Mouse (Mus musculus): ENCODE data around the gene Urah. TPM values are rescaled to one million over a fixed set of nuclear protein-coding genes. Genes with fewer than 3 reads are reported as not detected.

Gene Urah
- 0.49 and 0.92 TPM in 2 replicates for polyA plus RNA-seq (2015; fragmentation: Nextera tagmentation; extraction: Ambion mirVana)

DNA sequence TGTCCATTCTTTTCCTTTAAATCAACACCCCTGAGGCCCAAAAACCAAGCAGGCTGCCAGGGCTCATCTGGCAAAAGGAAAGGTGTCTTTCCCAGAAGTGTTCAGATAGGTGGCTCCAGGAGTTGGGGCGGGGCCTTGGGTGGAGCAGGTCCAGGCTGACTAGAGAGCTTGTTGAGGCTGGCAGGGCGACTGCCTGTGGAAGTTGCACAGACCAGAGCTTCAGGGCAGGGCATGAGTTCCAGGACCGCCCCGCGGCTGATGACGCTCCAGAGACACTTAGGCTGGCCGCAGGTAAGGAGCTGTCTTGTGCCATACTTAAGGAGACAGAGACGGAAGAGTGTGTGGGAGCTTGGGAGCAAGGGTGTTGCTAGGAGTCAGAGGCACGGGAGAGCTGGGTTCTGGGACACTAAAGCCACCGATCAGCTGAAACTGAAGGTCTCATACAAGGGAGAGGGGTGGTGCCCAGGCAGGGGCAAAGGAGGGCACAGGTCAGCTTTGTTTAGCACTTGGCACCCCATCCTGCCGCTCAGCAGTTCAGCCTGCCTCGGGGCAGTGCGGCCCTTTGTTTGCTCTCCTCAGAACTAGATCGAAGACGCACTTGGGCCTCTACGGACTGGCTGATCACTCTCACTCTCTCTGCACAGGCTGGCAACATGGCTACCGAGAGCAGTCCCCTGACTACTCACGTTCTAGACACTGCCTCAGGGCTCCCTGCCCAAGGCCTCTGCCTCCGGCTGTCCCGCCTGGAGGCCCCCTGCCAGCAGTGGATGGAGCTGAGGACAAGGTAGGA lies at the start of gene Urah:
TSS of gene Urah (plus strand) at position 51 of the 790 bp plus-strand sequence.
- Histone ChIP-seq H3K27ac (ENCODE audit: low read length) (no peak within 1 kb of the TSS), H3K9me3 (ENCODE audit: low read length) (no peaks in the 10 kb centered on the region), H3K9ac (replicated peaks; ENCODE audit: low read length) (no peak within 1 kb of the TSS), H3K4me2 (replicated peaks; ENCODE audit: low read depth, low read length) (no peak within 1 kb of the TSS), H3K4me1 (ENCODE audit: insufficient read depth, low read length) (no peaks in the 10 kb centered on the region), H3K27me3 (ENCODE audit: insufficient read depth, low read length) (no peaks in the 10 kb centered on the region), H3K4me3 (ENCODE audit: low read length) (no peak within 1 kb of the TSS), H3K36me3 (ENCODE audit: insufficient read depth, low read length) (no peaks in the 10 kb centered on the region)
- ATAC-seq (ENCODE audit: low FRiP score, low TSS enrichment) = no peak; the same call in 1 of the 2 replicates
- WGBS = 46% methylated on average over 20 of the region's 20 CpGs

DNA sequence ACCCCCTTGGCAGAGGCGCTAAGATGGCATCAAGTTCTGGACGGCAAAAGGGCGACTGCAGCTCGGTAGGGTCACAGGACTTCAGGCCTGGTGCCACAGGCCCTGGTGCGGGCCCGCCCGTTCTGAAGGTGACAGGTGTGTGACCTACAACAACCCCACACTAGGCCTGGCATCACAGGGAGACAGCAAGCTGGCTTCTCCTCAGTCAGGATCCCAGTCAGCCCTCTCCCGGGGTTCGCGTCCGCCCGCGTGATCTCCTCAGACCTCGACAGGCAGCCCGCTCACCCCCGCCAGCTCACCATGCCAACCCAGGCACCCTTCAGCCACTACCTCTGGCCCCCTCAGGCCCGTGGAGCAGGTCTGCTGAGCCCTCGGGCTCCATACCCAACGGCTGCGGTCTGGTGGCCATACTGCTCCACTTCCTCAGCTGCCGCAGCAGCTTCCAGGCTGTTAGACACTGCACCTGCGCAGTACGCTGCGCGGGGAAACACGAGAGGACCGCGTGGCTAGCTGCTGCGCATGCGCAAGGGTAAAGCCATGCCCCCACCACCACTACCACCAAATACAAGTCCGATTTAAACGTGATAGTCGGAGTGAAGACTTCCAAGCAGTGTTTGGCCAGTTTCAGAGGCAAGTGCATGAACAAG lies 47.3 kb upstream of the Urah start, which contains the start of gene Syce1:
TSS of gene Syce1 (minus strand) at position 447 of the 647 bp plus-strand sequence.
- Histone ChIP-seq H3K9me3 (ENCODE audit: low read length) (no peaks in the 10 kb centered on the region), H3K9ac (replicated peaks; ENCODE audit: low read length) (no peak within 1 kb of the TSS), H3K4me2 (replicated peaks; ENCODE audit: low read depth, low read length) (no peak within 1 kb of the TSS), H3K4me1 (ENCODE audit: insufficient read depth, low read length) (no peaks in the 10 kb centered on the region), H3K27me3 (ENCODE audit: insufficient read depth, low read length) (no peaks in the 10 kb centered on the region), H3K36me3 (ENCODE audit: insufficient read depth, low read length) (no peaks in the 10 kb centered on the region), H3K4me3 (ENCODE audit: low read length) (no peak within 1 kb of the TSS), H3K27ac (ENCODE audit: low read length) (no peak within 1 kb of the TSS)
- WGBS = 83% methylated on average over 27 of the region's 33 CpGs
- ATAC-seq (ENCODE audit: low FRiP score, low TSS enrichment) = no peak; the same call in 1 of the 2 replicates

DNA sequence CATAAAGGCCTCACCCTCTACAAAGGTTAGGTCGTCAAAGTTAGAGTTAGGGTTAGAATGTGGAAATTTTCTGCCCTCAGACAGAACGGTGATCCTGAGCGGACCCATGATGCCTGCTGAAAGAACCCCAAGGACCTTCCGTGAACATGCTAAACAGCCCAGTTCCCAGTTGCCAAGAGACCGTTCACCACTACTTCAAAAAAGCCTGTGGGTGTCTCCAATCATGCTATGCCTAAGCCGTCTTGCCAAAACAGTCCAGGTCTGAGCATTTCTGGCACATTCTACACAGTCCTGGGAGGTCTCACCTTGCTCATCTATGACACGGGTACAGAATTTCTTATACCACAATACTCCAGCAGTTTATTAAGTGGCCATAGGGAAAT lies 46.8 kb upstream of the Urah start:
- H3K27me3 ChIP-seq (ENCODE audit: insufficient read depth, low read length) = no peaks in the 10 kb centered on the region
- no peaks in the 10 kb centered on the region for H3K9me3 ChIP-seq (ENCODE audit: low read length)
- no peaks in the 10 kb centered on the region for H3K4me1 ChIP-seq (ENCODE audit: insufficient read depth, low read length)
- no peak overlapping the region for H3K4me2 ChIP-seq (replicated peaks; ENCODE audit: low read depth, low read length)
- H3K36me3 ChIP-seq (ENCODE audit: insufficient read depth, low read length) = no peaks in the 10 kb centered on the region
- 87% methylated on average over 7 of the region's 7 CpGs for WGBS
- H3K4me3 ChIP-seq (ENCODE audit: low read length) = no peak overlapping the region
- no peak overlapping the region for H3K27ac ChIP-seq (ENCODE audit: low read length)
- H3K9ac ChIP-seq (replicated peaks; ENCODE audit: low read length) = no peak overlapping the region
- ATAC-seq (ENCODE audit: low FRiP score, low TSS enrichment) = no peak

DNA sequence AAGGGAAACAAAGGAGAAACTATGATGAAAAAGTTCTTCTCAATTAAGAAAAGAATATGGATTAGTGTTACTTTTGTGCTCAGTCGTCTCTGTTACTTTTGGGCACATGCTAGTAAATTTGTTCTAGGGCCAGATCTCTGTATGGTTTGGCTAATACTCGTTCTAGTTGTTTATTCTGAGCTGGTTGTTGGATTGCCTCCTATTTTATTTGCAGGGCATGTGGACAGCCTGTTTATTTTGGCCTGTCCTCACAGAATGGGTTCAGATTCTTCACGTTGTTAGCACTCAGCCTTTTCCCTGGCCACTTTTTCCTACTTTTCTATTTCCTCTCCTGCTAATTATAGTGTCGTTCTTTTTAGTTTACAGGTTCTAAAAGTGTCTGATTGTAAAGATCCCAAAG lies 41.3 kb upstream of the Urah start:
- Histone ChIP-seq H3K27ac (ENCODE audit: low read length) (no peak overlapping the region), H3K27me3 (ENCODE audit: insufficient read depth, low read length) (no peaks in the 10 kb centered on the region), H3K9me3 (ENCODE audit: low read length) (no peaks in the 10 kb centered on the region), H3K4me1 (ENCODE audit: insufficient read depth, low read length) (no peaks in the 10 kb centered on the region), H3K36me3 (ENCODE audit: insufficient read depth, low read length) (no peaks in the 10 kb centered on the region), H3K4me3 (ENCODE audit: low read length) (no peak overlapping the region), H3K4me2 (replicated peaks; ENCODE audit: low read depth, low read length) (no peak overlapping the region), H3K9ac (replicated peaks; ENCODE audit: low read length) (no peak overlapping the region)
- 53% methylated on average over 4 of the region's 4 CpGs for WGBS
- no peak for ATAC-seq (ENCODE audit: low FRiP score, low TSS enrichment)

DNA sequence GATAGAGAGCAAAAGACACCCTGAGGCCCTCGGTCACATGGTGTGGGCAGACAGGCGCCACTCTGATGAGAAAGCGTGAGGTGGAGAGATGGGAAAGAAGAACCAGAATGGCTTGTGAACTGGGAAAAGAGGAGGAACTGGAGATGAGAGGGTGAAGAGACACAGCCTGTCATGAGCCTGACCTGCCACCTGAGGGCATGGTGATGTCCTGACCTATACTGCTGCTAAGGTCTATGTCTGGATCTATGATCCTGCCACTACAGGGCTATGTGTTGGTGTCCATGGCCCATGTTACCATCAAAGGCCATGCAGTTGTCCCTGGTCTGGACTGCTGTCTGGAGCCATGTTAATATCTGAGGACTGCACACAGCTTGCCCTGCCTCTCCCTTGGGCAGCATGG lies 37.2 kb upstream of the Urah start:
- Histone ChIP-seq H3K9ac (replicated peaks; ENCODE audit: low read length) (no peak overlapping the region), H3K4me2 (replicated peaks; ENCODE audit: low read depth, low read length) (no peak overlapping the region), H3K4me1 (ENCODE audit: insufficient read depth, low read length) (no peaks in the 10 kb centered on the region), H3K9me3 (ENCODE audit: low read length) (no peaks in the 10 kb centered on the region), H3K27ac (ENCODE audit: low read length) (no peak overlapping the region), H3K4me3 (ENCODE audit: low read length) (no peak overlapping the region), H3K36me3 (ENCODE audit: insufficient read depth, low read length) (no peaks in the 10 kb centered on the region), H3K27me3 (ENCODE audit: insufficient read depth, low read length) (no peaks in the 10 kb centered on the region)
- no peak for ATAC-seq (ENCODE audit: low FRiP score, low TSS enrichment)
- 79% methylated on average over 3 of the region's 3 CpGs for WGBS

DNA sequence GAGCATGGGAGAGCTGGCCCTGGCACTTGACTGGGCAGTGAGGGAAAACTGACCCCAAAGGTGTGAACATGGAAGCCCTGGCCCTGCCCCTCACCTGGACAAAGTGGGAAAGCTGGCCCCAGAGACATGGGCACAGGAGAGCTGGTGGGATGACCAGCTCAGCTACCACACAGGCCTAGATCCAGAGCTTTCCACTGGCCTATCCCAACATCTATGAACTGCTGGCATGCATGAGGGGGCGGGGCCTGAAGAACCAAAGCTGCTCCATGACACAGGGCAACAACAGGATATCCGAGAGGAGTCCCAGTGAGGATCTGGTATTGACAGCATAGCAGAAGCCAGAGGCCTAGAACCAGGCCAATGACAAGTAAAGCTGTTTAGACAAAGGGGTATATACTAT lies 36.6 kb upstream of the Urah start:
- Histone ChIP-seq H3K4me3 (ENCODE audit: low read length) (no peak overlapping the region), H3K27me3 (ENCODE audit: insufficient read depth, low read length) (no peaks in the 10 kb centered on the region), H3K4me1 (ENCODE audit: insufficient read depth, low read length) (no peaks in the 10 kb centered on the region), H3K27ac (ENCODE audit: low read length) (no peak overlapping the region), H3K36me3 (ENCODE audit: insufficient read depth, low read length) (no peaks in the 10 kb centered on the region), H3K4me2 (replicated peaks; ENCODE audit: low read depth, low read length) (no peak overlapping the region), H3K9ac (replicated peaks; ENCODE audit: low read length) (no peak overlapping the region), H3K9me3 (ENCODE audit: low read length) (no peaks in the 10 kb centered on the region)
- 0 out of 2 replicates have a peak, but pooled peaks have one; percentile 39 for ATAC-seq (ENCODE audit: low FRiP score, low TSS enrichment)
- 66% methylated on average over 2 of the region's 2 CpGs for WGBS

DNA sequence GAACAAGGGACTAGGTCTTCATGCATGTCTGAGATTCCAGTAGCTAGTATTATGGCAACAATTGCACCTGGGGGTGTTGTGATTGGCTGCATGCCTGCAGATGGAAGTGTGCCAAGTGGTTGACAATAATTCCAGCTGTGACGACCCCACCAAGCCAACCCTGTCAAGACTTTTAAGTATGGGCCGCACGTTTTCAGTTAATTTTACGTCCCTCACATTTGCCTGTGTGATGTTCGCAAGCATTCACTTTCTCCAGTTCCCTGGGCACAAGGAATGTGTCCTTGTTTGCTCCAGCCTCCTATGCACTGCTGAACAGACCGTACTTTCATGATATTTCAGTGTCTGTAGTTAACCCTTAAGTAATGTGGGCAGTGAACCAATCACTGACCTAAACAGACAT lies 32.2 kb upstream of the Urah start:
- ATAC-seq (ENCODE audit: low FRiP score, low TSS enrichment) = peak; percentile 60; the same call in 1 of the 2 replicates
- H3K36me3 ChIP-seq (ENCODE audit: insufficient read depth, low read length) = no peaks in the 10 kb centered on the region
- H3K27ac ChIP-seq (ENCODE audit: low read length) = no peak overlapping the region

DNA sequence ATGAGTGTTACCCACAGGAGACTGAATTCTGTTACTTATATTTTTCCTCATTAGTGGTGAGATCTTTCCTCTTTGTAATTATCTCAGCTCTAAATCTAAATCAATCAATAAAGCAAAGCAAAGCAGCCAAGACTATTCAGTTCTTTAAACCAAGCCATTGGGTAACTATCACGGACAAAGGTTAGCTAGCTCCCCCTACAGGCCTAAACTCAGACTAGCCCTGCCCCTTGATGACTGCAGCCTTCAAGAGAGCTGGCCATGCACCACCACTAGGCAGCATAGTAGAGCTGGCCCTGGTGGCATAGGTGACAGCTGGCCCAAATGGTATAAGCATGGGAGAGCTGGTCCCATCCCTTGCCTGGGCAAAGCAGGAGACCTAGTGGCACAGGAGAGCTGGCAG lies 29.1 kb upstream of the Urah start:
- H3K4me1 ChIP-seq (ENCODE audit: insufficient read depth, low read length) = no peaks in the 10 kb centered on the region
- no peaks in the 10 kb centered on the region for H3K36me3 ChIP-seq (ENCODE audit: insufficient read depth, low read length)
- no peak overlapping the region for H3K4me3 ChIP-seq (ENCODE audit: low read length)
- no peaks in the 10 kb centered on the region for H3K9me3 ChIP-seq (ENCODE audit: low read length)
- no peak overlapping the region for H3K4me2 ChIP-seq (replicated peaks; ENCODE audit: low read depth, low read length)
- peak; percentile 39; the same call in 1 of the 2 replicates for ATAC-seq (ENCODE audit: low FRiP score, low TSS enrichment)
- no peak overlapping the region for H3K9ac ChIP-seq (replicated peaks; ENCODE audit: low read length)
- no peak overlapping the region for H3K27ac ChIP-seq (ENCODE audit: low read length)
- WGBS = 16% methylated on average over 1 of the region's 1 CpGs
- no peaks in the 10 kb centered on the region for H3K27me3 ChIP-seq (ENCODE audit: insufficient read depth, low read length)

More for the DNA sequence above, 32.2 kb upstream of the Urah start:
- H3K4me2 ChIP-seq (replicated peaks; ENCODE audit: low read depth, low read length) = no peak overlapping the region
- no peaks in the 10 kb centered on the region for H3K27me3 ChIP-seq (ENCODE audit: insufficient read depth, low read length)
- whole genome bisulfite sequencing = 18% methylated on average over 6 of the region's 6 CpGs
- no peak overlapping the region for H3K9ac ChIP-seq (replicated peaks; ENCODE audit: low read length)
- no peak overlapping the region for H3K4me3 ChIP-seq (ENCODE audit: low read length)
- no peaks in the 10 kb centered on the region for H3K9me3 ChIP-seq (ENCODE audit: low read length)
- no peaks in the 10 kb centered on the region for H3K4me1 ChIP-seq (ENCODE audit: insufficient read depth, low read length)

DNA sequence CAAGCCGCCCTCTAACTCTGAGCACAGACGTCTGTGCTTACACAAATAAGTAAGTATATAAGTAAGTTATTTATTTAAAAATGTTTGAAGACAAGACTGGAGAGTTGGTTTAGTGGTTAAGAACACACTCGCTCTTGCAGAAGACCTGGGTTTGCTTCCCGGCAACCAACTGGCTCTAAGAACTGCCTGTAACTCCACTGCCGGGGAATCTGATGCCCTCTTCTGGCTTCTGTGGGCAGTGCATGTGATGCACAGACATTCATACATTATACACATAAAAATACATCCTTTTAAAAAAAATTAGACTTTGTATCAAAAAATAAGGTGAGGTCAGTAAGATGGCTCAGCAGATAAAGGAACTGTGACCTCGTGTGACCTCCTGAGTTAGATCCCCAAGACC lies 24.3 kb upstream of the Urah start:
- no peaks in the 10 kb centered on the region for H3K27me3 ChIP-seq (ENCODE audit: insufficient read depth, low read length)
- no peak for ATAC-seq (ENCODE audit: low FRiP score, low TSS enrichment)
- 93% methylated on average over 6 of the region's 6 CpGs for WGBS
- no peak overlapping the region for H3K4me3 ChIP-seq (ENCODE audit: low read length)
- no peak overlapping the region for H3K4me2 ChIP-seq (replicated peaks; ENCODE audit: low read depth, low read length)
- H3K9me3 ChIP-seq (ENCODE audit: low read length) = no peaks in the 10 kb centered on the region
- H3K27ac ChIP-seq (ENCODE audit: low read length) = no peak overlapping the region
- no peaks in the 10 kb centered on the region for H3K36me3 ChIP-seq (ENCODE audit: insufficient read depth, low read length)
- no peaks in the 10 kb centered on the region for H3K4me1 ChIP-seq (ENCODE audit: insufficient read depth, low read length)
- no peak overlapping the region for H3K9ac ChIP-seq (replicated peaks; ENCODE audit: low read length)

DNA sequence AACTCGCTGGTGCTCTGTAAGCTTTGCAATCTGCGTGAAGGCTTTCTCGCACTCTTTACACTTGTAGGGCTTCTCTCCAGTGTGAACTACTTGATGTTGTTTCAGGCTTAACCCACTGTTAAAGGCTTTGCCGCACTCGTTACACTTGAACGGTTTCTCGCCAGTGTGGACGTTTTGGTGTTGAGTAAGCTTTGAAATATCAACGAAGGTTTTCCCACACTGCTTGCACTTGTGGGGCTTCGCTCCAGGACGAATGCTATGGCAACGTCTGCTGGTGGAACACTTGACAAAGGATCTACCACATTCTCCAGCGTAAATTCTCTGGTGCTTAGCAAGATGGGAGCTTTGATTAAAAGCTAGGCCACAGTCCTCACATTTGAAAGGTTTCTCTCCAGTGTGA lies 23.1 kb upstream of the Urah start:
- 81% methylated on average over 13 of the region's 13 CpGs for WGBS
- no peak overlapping the region for H3K4me2 ChIP-seq (replicated peaks; ENCODE audit: low read depth, low read length)
- H3K4me3 ChIP-seq (ENCODE audit: low read length) = no peak overlapping the region
- no peak overlapping the region for H3K27ac ChIP-seq (ENCODE audit: low read length)
- H3K27me3 ChIP-seq (ENCODE audit: insufficient read depth, low read length) = no peaks in the 10 kb centered on the region
- H3K36me3 ChIP-seq (ENCODE audit: insufficient read depth, low read length) = no peaks in the 10 kb centered on the region
- H3K4me1 ChIP-seq (ENCODE audit: insufficient read depth, low read length) = no peaks in the 10 kb centered on the region
- no peaks in the 10 kb centered on the region for H3K9me3 ChIP-seq (ENCODE audit: low read length)
- ATAC-seq (ENCODE audit: low FRiP score, low TSS enrichment) = no peak
- H3K9ac ChIP-seq (replicated peaks; ENCODE audit: low read length) = no peak overlapping the region

All from kidney, embryonic 16.5 days (tissue).